Mouse (Mus musculus) CH12.LX (cell line): Measurements from ENCODE around the gene Hbq1b.

Experiments used
- ETS1 ChIP-seq: conservative IDR thresholded peaks from 2 replicates; pipeline ENCODE4 v1.6.1; 2012; ENCODE audit warnings: low read depth, mild to moderate bottlenecking, inconsistent platforms, low read length, improper control_type of control experiment, moderate library complexity
- MEF2A ChIP-seq: IDR thresholded peaks from 2 replicates; pipeline ENCODE4 v1.6.1; 2014; ENCODE audit warnings: low read depth, mild to moderate bottlenecking, inconsistent platforms, low read length, improper control_type of control experiment, borderline replicate concordance
- MYC ChIP-seq: IDR thresholded peaks from 2 replicates; pipeline ENCODE4 v1.6.1; 2011; ENCODE audit warnings: low read depth, mild to moderate bottlenecking, improper control_type of control experiment, low read length
- POLR2A ChIP-seq: IDR thresholded peaks from 2 replicates; pipeline ENCODE4 v1.6.1; 2011; ENCODE audit warnings: low read depth, mild to moderate bottlenecking, improper control_type of control experiment, low read length
- TBP ChIP-seq: conservative IDR thresholded peaks from 2 replicates; pipeline ENCODE4 v1.6.1; 2011; ENCODE audit warnings: low read depth, low read length, improper control_type of control experiment
- ZMIZ1 ChIP-seq: IDR thresholded peaks from 2 replicates; pipeline ENCODE4 v1.6.1; 2012; ENCODE audit warnings: low read depth, mild to moderate bottlenecking, inconsistent platforms, low read length, improper control_type of control experiment
- ZNF384 ChIP-seq: IDR thresholded peaks from 2 replicates; pipeline ENCODE4 v1.6.1; 2012; ENCODE audit warnings: low read depth, low read length, improper control_type of control experiment, inconsistent platforms

DNA sequence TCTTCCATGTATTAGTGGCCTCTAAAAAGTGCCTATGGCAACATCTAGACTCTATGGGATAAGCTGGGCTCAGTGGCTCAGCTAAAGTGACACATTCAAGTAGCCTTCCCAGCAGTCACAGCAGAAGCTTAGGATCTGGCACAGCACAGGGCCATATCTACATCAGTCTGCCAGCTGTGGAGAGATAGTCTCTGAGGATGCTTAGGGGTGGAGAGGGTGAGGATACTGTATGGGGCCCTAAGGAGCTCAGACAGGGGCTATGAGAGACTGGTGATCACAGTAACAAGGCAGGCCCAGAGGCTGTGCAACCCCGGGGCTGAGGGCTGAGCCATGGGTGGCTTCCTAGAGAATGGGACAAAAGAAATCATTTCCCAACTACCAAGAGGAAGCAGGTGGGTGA lies 20.2 kb downstream of the Hbq1b start:
- no peak for TF ChIP-seq ZMIZ1
- no peak for TF ChIP-seq ZNF384
- TF ChIP-seq ETS1: no peak
- no peak for TF ChIP-seq MYC
- TF ChIP-seq MEF2A: no peak
- no peak for TF ChIP-seq TBP
- no peak for TF ChIP-seq POLR2A
